Mouse (Mus musculus) gastrocnemius, postnatal 4 days (tissue): ENCODE results near the gene Pnkd. TPM values are rescaled to one million over a fixed set of nuclear protein-coding genes. Genes with fewer than 3 reads are reported as not detected.
"Not testable (repeated sequence)": the region's sequence is repeated elsewhere in the genome, so short reads cannot be mapped to it uniquely, and the experiment has no call there.

ENCODE experiments used
- DNase-seq, 2 experiments: peaks; one replicate each; pipeline ENCODE4 v3.0.0; 2021 to 2022; ENCODE audit warnings: low spot score in 2 of 2, mixed read lengths in 2 of 2
- total RNA-seq, 2 experiments: library from RNA; stranded (reverse); gene quantifications; 2 replicates each; pipeline ENCODE4 v1.2.3; 2021

The Pnkd gene
- total RNA-seq, 2 experiments from 2014 or later: 83.8 to 91.1 TPM

DNA sequence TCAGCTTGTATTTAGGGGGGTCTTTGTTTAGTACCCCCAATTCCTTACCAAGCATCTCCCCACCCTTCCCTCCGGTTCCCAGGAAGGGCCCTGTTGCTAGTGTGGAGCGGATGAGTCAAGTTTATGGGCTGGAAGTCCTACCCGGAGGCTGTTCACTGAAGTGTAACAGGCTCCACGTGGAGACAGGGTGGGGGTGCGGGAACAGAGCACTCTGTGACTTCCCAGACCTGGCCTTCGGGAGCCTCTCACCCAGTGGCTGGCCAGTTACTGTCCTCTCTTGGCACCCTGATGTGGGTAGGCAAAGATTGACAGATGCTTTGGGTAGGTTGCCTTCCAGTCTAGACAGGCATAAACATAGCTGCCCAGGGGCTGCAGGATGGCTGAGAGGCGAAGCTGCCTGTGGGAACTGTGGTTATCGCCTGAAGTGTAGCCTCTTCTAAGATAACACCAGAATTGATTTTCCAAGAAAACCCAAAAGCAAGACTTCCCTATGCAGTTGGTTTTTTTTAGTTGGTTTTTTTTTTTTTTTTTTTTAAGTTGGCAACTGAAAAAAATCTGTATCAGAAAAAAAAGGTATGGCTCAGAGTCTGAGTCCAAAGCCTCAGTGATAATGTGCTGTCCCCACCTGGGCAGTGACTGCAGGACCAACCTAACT lies 6.7 kb upstream of the Pnkd start:
- no peak for DNase-seq

GRCm38 (mm10) chr1:74278538-74278937 lies 6.2 kb upstream of the Pnkd start, which contains the start of gene Gpbar1:
Gene Gpbar1, plus strand, starts transcription at chr1:74278550.
- DNase-seq: no peak

GRCm38 (mm10) chr1:74278988-74279387 lies 5.7 kb upstream of the Pnkd start:
- DNase-seq: no peak

DNA sequence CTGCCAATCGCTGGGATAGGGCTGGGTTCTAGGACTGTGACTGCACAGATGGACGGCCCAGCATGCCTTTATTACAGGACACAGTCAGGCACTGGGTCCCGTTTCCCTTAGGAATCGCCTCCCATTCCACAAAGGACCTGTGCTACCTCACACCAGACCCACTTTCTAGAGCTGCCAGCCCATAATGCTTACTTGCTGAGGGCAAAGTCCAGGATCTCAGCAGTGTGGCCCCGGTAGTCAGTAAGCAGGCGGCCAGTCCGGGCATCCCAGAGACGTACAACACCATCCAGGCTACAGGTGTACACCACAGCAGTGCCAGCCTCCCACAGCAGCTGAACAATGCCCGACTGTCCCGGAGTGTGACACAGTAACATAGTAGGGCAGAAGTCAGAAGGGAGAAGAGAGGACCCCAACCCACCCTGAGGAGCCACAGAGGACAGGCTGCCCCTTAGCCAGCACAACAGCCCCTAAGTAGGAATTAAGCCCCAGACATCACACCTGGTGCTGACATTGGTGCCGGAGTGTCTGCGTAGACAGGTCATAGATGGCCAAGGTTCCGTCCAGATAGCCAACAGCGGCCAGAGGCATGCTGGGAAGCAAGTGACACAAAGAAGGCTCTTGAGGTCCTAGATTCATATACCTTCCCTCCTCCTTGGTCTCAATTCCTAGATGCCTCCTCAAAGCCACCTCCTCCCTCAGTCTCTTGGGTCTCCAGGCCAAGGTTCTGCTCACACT lies 4.0 kb upstream of the Pnkd start:
- no peak for DNase-seq

DNA sequence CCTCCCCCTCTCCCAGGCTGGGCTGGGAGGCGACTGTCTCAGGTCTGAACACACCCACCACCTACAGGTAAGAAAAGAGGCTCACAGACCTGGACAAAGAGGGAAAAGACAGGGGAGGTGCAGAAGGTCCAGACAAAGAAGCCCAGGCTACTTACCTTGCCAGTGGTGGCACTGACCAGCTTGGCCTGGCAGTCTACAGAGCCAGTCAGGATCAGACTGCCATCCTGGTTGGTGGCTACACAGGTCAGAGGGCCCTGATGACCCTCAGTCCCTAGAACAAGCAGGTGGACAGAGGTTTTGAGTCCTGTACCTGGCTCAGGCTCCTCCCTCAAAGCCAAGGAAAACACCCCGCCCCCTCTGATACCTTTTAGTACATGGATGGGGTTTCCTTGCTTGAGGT lies 3.4 kb upstream of the Pnkd start:
- DNase-seq: no peak

DNA sequence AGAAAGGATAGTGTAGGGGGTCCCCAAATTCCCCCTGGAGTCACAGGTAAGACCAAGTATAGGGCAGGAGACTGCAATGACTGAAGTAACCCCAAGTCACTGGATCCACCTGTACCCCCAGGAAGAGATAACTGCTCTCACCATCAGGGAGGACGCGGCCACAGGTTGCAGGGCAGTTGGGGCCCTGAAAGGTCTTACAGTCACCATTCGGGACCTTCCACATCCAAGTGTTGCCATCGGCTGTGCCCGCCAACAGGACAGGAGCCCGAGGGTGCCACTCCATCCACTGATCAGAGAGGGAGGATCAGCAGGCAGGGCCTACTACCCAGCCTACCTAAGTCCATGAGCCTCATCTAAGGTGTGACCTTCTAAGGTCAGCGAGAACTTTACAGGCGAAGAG lies 2.8 kb upstream of the Pnkd start:
- no peak for DNase-seq

GRCm38 (mm10) chr1:74282896-74283625 lies 1.7 kb upstream of the Pnkd start:
- DNase-seq: no peak

GRCm38 (mm10) chr1:74283686-74284463 lies 855 bp upstream of the Pnkd start:
- DNase-seq: peak in 1 of 2 experiments; percentile 67

- no peak for DNase-seq
Observed at GRCm38 (mm10) chr1:74285212-74286010, 681 bp downstream of the Pnkd start.

GRCm38 (mm10) chr1:74286869-74287607 lies 2.3 kb downstream of the Pnkd start:
- not testable (repeated sequence) for DNase-seq

GRCm38 (mm10) chr1:74288327-74288726 lies 3.6 kb downstream of the Pnkd start:
- no peak for DNase-seq

- DNase-seq: no peak
Observed at GRCm38 (mm10) chr1:74289248-74289647, 4.5 kb downstream of the Pnkd start.

DNA sequence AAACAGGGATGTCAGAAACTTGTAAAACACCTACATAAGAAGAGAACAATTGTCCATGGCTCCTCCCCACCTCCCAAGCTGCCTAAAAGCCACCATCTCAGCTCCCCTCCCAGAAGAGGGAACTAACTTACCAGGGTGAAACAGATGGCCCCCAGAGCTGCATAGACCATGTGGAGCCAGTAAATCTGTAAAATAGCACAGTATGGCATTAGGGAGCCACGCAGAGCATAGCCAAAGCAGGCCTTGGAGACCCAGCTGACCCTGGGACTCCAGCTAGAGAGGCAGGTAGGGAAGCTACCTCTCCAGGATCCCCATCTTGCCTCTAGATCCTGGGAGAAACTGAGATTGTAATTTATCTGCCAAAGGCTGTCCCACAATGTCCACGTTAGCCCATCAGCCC lies 5.0 kb downstream of the Pnkd start:
- DNase-seq: no peak

DNA sequence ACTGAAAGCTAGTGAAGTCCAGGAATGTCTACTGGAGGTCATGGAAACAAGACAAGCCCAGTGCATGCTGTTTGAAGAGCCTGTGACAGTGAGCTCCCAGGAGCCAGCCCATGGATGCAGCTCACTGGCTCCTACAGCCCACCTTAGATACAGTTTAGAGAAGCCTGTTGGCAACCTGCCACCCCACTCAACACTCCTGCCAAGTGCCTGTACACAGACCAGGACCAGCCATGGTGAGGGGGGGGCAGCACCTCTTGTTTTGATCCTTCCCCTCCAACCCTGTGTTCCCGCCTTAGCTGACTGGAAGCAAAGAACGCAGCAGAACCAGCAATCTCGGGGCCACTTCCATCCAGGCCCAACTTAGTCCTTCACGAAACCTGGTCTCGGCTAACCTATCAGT lies 5.4 kb downstream of the Pnkd start:
- DNase-seq: no peak

DNA sequence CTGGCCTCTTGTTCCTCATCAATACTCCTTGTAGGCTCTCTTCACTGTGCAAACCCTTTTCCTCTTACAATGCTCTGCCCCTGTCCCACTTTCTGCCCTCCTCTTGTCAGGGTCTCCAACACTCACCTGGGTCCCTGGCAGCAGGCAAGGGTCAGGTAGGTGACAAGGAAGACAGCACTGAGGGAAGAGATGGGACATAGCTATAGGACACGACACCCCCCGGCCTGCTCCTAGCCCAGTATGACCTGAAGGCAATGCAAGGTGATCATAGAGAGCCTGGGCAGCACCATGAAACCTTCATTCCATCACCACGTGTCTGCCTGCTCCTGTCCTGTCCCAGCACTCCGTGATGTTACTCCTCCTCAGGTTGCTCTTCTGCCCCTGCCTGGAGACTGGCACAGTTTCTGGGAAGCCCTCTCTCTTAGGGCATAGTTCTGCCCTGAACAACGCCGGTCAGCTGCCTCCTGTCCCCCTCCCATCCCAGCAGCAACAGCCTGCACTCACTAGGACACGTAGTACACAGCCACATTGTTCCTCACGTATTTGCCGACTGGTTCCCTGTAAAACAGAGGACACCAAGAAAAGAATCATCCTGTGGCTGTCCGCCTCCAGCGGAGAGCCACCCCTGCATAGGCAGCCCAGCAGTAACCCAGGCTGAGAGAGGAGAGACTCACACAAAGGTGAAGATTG lies 7.7 kb downstream of the Pnkd start:
- no peak for DNase-seq

DNA sequence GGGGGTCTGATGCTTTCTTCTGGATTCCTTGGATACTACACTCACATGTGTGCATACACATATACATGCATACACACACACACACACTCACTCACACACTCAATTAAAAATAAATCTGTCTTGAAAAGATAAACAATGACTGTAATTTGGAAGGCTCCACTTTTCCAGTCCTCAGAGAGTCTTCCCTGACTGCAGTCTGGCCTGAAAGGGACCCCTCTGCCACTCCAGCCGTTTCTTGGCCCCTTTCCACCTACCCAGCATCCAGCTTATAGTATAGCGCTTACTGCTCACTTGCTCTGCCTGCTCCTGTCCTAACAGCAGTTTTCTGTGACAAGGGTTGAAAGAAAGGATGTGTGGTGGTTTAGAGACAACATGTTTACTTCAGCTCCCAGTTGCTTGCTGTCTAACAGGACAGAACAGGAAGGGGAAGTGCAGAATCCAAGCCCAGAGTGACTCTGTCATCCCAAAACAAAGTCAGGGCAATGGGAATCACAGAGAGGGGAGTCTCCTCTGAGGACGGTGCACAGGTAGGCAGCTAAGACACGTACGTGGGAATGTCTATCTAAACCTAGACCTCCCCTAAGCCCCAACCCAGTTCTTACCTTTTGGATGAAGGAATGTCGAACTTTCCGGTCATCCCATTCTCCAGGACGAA lies 8.7 kb downstream of the Pnkd start:
- no peak for DNase-seq

DNA sequence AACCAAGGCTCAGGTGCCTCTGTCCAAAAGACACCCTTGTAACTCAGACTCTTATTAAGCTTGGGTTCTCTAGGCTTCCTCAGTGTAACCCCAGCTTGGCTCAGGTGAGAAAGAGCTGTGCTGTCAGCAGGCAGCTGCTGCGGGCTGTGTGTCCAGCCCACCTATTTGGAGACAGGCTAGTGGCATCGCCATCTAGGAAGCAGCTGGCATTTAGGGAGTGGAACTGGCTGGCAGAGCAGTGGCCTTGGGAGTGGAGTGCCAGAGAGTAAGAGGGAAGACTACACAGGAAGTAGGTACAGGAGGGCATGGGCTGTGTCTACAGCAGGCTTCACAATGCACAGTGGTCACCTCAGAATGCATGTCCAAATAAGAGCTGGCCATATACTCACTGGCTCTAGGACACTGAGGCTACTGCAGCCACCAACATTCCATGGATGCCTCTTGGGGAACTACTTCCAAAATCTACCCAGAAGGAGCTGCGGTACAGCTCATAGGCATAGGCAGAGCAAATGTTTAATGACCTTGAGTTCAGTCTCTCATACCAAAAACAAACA lies 9.4 kb downstream of the Pnkd start:
- DNase-seq: no peak

DNA sequence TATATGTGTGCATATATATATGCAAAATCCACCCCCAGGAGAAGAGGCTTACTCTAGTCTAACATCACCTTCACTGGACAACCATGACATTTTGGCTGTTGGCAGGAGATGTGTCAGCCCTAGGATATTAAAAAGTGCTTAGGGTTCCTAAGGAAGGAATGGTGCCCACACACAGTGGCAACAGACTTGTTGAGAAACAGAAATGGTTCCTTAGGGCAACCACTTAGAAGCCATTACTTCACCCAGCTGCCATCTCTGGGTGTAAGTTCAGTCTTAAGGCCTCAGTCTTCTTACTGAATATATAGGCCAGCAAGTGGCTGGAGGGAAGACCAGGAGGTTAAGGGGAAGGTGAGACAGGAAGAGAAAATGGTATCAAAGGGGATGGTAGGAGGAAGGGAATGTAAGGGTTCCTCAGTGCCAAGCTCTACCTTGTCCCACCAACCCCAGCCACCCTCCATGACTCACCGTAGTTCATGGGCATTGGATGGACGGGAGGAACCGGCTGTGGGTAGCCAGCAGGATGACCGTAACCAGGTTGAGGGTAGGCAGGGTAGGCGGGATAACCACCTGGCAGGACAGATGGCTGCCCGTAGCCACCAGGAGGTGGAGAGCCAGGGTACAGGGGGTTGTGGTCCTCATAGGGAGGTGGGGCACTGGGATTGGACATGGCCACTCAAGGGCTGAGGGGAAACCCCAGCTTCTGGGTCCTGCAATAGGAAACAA lies 10.2 kb downstream of the Pnkd start:
- DNase-seq: no peak
